Mouse (Mus musculus): ENCODE measurements around the gene Wfikkn1.

Gene Wfikkn1

GRCm38 (mm10) chr17:25836397-25837075, 44.1 kb downstream of the Wfikkn1 start:
- peak in 1 of 2 experiments; percentile 74 for DNase-seq

DNA sequence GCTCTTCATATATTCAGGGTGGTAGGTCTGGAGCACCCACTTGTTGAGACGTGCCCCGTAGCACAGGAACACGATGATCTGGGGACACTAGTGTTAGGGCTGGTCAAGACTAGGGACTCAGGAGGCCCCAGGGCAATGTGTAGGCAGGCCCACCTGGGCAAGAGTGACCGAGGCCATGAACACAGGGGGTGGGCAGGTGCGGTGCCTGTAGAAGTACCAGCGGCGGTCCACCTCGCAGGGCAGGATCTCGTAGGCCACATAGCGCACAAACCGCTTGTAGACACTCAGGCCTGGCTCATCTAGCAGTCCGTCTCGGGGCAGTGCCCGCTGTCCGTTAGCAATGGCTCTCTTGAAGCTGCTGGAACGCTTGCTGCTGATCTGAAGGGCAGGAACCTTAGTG, 44.8 kb downstream of the Wfikkn1 start:
- no peak for DNase-seq

DNA sequence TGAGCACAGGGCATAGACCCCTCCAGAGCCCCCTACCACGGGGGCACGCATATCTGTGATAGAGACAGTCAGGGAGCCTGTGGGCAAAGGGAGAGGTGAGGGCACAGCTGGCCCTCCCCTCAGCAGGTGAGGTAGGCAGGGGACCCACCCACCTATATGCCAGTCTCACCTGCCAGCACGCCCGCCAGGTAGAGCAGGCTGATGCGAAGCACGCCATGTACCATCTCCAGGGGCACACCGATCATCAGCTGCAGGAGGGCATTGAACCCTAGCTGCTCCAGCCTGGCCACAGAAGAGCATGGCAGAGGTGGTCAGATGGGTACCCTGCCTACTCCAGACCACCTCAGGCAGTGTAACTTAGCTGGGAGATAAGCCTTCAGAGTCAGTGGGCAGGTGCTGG, 45.4 kb downstream of the Wfikkn1 start:
- no peak for DNase-seq

DNA sequence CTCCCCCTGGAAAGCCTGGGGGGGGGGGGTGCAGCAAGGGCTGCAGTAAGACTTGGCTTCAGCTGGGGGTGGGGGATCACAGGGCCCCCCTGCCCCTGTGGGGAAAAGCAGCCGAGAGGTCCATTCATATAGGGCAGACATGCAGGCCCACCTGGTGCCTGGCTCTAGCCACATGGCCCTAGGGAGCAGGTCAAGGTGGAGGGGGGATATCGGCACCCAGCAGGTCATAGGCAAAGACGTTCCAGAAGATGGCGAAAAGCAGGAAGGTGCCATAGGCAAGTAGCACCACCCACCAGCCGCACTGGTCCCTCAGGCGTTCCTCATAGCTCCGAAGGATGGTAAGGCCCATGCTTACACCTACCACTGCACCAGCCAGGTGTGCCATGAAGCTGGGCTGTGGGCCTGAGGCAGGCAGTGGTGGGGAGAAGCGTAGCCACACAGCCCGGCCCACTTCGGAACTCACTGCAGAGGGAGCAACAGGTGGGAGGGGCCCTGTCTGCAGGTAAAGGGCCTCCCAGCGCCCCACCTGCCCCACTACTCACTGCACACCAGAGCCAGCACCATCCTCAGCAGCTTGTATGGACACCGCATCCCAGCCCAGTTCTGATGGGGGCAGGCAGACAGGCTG, 45.9 kb downstream of the Wfikkn1 start:
- peak in 1 of 2 experiments; percentile 42 for DNase-seq

DNA sequence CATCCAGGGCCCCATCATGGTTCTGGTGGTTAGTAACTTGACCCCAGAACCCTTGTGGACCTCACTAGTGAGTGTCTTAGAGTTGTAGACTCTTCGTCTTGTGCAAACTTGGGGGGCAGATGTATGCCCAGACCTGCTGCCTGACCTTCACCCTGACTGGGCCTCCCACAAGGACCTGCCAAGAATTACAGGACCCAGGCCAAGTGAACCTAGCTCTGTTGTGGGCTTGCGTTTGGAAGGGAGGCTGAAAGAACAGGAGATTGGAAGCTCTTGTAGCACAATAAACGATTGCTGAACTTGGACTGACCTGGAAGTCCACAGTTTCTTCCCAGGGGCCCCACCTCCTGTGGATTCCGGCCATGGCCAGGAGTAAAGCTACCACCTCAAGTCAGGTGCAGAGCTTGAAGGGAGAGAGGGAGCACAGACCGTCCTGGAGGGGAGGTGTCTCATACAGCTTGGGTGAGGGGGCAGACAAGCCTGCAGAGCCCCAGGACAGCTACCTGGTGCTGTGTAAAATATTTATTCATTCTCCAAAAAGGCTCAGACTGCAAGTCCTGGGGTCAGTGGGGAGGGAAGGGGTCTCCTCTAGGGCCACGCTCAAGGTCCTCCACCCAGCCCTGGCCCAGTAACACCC, 46.6 kb downstream of the Wfikkn1 start:
- peak; percentile 65 to 87 for DNase-seq

DNA sequence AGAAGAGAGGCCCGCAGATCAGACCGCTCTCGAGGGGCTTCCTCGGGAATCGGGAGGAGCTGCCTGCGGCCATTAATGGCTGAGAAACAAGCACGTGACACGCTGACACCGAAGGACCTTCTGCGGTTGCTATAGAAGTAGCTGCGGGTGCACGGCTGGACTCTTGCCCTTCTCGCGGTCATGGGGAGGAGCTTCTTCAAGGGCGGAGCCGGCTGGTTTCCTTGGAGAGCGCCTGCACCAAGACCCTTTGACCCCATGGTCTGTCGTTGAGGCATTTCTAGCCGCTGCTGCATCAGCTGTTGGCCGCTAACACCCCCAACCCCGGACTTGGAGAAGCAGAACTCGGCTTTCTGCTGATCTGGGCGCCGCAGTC, 47.4 kb downstream of the Wfikkn1 start, which contains the start of gene Stub1:
Gene Stub1, minus strand, starts transcription at position 114 of the 373 bp plus-strand sequence.
- DNase-seq, result peak; percentile 96 to 98

- peak; percentile 100 for DNase-seq
Measured at GRCm38 (mm10) chr17:25832436-25833290, 48.0 kb downstream of the Wfikkn1 start.

- peak; percentile 59 to 72 for DNase-seq
Measured at GRCm38 (mm10) chr17:25831451-25832281, 49.0 kb downstream of the Wfikkn1 start.

DNA sequence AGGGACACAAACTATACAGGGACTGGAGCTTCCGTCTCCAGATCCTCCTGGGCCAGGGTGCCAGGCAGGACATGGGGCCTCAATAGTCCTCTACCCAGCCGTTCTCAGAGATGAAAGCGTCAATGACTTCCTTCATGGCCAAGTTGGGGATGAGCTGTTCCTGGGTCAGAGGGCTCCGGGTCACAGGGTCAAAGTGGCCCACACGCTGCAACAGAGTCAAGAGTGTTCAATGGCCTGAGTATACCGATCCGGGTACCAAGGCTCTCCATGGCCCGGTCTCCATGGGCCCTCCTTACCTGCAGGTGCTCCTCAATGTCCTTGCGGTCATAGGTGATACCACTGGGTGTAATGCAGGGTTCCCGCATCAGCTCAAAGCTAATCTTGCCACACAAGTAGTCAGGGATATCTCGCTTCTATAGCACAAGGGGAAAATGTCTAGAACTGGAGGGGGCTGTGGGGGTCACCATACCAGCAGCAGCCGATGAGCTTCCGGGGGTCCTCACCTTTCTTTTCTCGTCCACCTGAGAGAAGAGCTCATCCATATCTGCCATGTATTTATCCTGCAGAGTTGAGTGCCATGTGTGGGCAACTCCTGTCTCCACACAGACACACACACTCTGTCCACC, 49.7 kb downstream of the Wfikkn1 start:
- peak in 1 of 2 experiments; percentile 57 for DNase-seq

- peak in 1 of 2 experiments; percentile 38 for DNase-seq
Measured at GRCm38 (mm10) chr17:25830200-25830753, 50.4 kb downstream of the Wfikkn1 start.

DNA sequence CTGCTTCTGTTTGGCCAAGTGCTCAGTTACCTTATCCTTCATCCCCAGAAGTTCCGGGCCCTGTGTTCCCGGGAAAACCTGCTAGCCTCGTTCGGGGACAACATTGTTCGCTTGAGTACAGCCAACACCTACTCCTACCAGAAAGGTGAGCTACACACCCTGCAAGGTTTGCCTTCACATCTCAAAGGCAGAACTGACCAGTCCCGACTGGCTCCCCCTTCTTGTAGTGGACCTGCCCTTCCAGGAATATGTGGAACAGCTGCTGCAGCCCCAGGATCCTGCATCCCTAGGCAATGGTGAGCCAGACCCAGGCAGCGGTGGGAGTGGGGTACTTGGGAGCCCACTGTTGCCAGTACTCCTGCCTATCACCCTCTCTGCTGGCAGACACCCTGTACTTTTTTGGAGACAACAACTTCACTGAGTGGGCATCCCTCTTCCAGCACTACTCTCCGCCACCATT, 51.1 kb downstream of the Wfikkn1 start:
- peak in 1 of 2 experiments; percentile 52 for DNase-seq

- peak; percentile 87 to 92 for DNase-seq
Measured at GRCm38 (mm10) chr17:25828712-25829557, 51.7 kb downstream of the Wfikkn1 start, which contains the start of gene Jmjd8. Gene Jmjd8, plus strand, starts transcription at chr17:25828867.

DNA sequence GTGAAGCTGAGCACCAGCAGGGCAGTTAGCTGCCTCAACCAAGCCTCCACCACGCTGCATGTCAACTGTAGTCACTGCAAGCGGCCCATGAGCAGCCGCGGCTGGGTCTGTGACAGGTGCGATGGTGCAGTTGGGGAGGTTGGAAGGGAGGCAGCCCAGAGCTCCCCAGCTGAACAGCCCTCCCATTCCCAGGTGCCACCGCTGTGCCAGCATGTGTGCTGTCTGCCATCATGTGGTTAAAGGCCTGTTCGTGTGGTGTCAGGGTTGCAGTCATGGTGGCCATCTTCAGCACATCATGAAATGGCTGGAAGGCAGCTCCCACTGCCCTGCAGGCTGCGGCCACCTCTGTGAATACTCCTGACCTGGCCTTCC, 52.4 kb downstream of the Wfikkn1 start:
- DNase-seq, result peak in 1 of 2 experiments; percentile 53
